ENCODE assay signal across 1 mouse cellular context in genomic region chr16:4629950-4630349, GRCm38 (mm10).
TF ChIP-seq lines count a peak whose summit lies in the region.

No protein-coding gene starts in this region.

TF ChIP-seq in CH12.LX, 34 proteins besides CTCF, POLR2A, EP300 and RAD21 (continued from another document):
- TF ChIP-seq USF1 (IDR thresholded peaks at IDR 0.05; ENCODE audit: low read depth, low read length), result 0 out of 2 replicates have a peak, but pooled peaks have one; percentile 14
- no peak for TF ChIP-seq RCOR1 (conservative IDR thresholded peaks at IDR 0.05; ENCODE audit: low read depth, low read length)
- peak; percentile 62 for TF ChIP-seq BHLHE40 (IDR thresholded peaks at IDR 0.05; ENCODE audit: low read depth, low read length)
- TF ChIP-seq NELFE (IDR thresholded peaks at IDR 0.05; ENCODE audit: low read depth, low read length), result peak; percentile 44; the same call in 1 of the 2 replicates
- TF ChIP-seq SMC3 (IDR thresholded peaks at IDR 0.05; ENCODE audit: low read depth, low read length), result peak; percentile 99
- TF ChIP-seq GABPA (IDR thresholded peaks at IDR 0.05; ENCODE audit: insufficient replicate concordance, low read depth, low read length), result no peak
- TF ChIP-seq UBTF (IDR thresholded peaks at IDR 0.05; ENCODE audit: low read depth, low read length), result no peak
- TF ChIP-seq ZC3H11A (IDR thresholded peaks at IDR 0.05; ENCODE audit: low read depth, low read length), result peak; percentile 71
- peak; percentile 44; the same call in 1 of the 2 replicates for TF ChIP-seq MEF2A (IDR thresholded peaks at IDR 0.05; ENCODE audit: borderline replicate concordance, low read depth, low read length)
- no peak for TF ChIP-seq TCF12 (IDR thresholded peaks at IDR 0.05; ENCODE audit: low read depth, low read length)
- TF ChIP-seq NRF1 (IDR thresholded peaks at IDR 0.05; ENCODE audit: low read depth, low read length), result 0 out of 2 replicates have a peak, but pooled peaks have one; percentile 21
- 0 out of 2 replicates have a peak, but pooled peaks have one; percentile 67 for TF ChIP-seq MAZ (IDR thresholded peaks at IDR 0.05; ENCODE audit: low read depth, low read length)
- no peak for TF ChIP-seq TBP (conservative IDR thresholded peaks at IDR 0.05; ENCODE audit: low read depth, low read length)
- no peak for TF ChIP-seq SIN3A (IDR thresholded peaks at IDR 0.05; ENCODE audit: low read length)
